Mouse (Mus musculus) MEL (cell line): ENCODE results near the gene Drg1.
"Not testable (repeated sequence)": the region's sequence is repeated elsewhere in the genome, so short reads cannot be mapped to it uniquely, and the experiment has no call there.

Experiments
- BHLHE40 ChIP-seq: IDR thresholded peaks from 2 replicates; pipeline ENCODE4 v1.6.1; 2012; ENCODE audit warnings: low read depth, mild to moderate bottlenecking, inconsistent platforms, low read length, improper control_type of control experiment, borderline replicate concordance
- CHD1 ChIP-seq: IDR thresholded peaks from 2 replicates; pipeline ENCODE4 v1.6.1; 2012; ENCODE audit warnings: low read depth, mild to moderate bottlenecking, inconsistent platforms, low read length, improper control_type of control experiment
- CHD2 ChIP-seq: IDR thresholded peaks from 2 replicates; pipeline ENCODE4 v1.6.1; 2011; ENCODE audit warnings: low read length, improper control_type of control experiment
- CTCF ChIP-seq, 3 experiments: IDR thresholded peaks in 2 of 3; conservative IDR thresholded peaks in 1 of 3; 2 replicates each; pipeline ENCODE4 v1.5.1; 2011 to 2012; ENCODE audit warnings: low read length in 3 of 3, low read depth in 2 of 3, mild to moderate bottlenecking in 2 of 3, improper control_type of control experiment in 1 of 3, inconsistent platforms in 1 of 3, mixed read lengths in 1 of 3, moderate library complexity in 1 of 3; ENCODE audit not compliant: control insufficient read depth in 1 of 3, insufficient read depth in 1 of 3, poor library complexity in 1 of 3, severe bottlenecking in 1 of 3
- EP300 ChIP-seq, 2 experiments: IDR thresholded peaks; 2 replicates each; pipeline ENCODE4 v1.6.1; 2011; ENCODE audit warnings: improper control_type of control experiment in 2 of 2, low read length in 2 of 2, low read depth in 1 of 2, mild to moderate bottlenecking in 1 of 2
- GATA1 ChIP-seq: IDR thresholded peaks from 2 replicates; pipeline ENCODE4 v1.6.1; 2011; ENCODE audit warnings: low read depth, low read length, improper control_type of control experiment
- HCFC1 ChIP-seq: IDR thresholded peaks from 2 replicates; pipeline ENCODE4 v1.6.1; 2012; ENCODE audit warnings: low read depth, mild to moderate bottlenecking, inconsistent platforms, low read length, improper control_type of control experiment, moderate library complexity
- KAT2A ChIP-seq: conservative IDR thresholded peaks from 2 replicates; pipeline ENCODE4 v1.6.1; 2012; ENCODE audit warnings: low read depth, low read length, improper control_type of control experiment, inconsistent platforms
- MAZ ChIP-seq: IDR thresholded peaks from 2 replicates; pipeline ENCODE4 v1.6.1; 2012; ENCODE audit warnings: low read depth, mild to moderate bottlenecking, inconsistent platforms, low read length, improper control_type of control experiment
- POLR2A ChIP-seq, 2 experiments: IDR thresholded peaks; 2 replicates each; pipeline ENCODE4 v1.6.1; 2011 to 2012; ENCODE audit warnings: low read length in 2 of 2, mild to moderate bottlenecking in 2 of 2, control low read depth in 1 of 2, improper control_type of control experiment in 1 of 2, low read depth in 1 of 2, moderate library complexity in 1 of 2; ENCODE audit not compliant: control insufficient read depth in 1 of 2, insufficient read depth in 1 of 2, poor library complexity in 1 of 2
- TBP ChIP-seq: IDR thresholded peaks from 2 replicates; pipeline ENCODE4 v1.8.0; 2011; ENCODE audit warnings: low read depth, low read length, improper control_type of control experiment

GRCm38 (mm10) chr11:3143984-3144383, 122.2 kb downstream of the Drg1 start:
- TF ChIP-seq CTCF (IDR thresholded peaks at IDR 0.05 in 2 of 3, conservative IDR thresholded peaks at IDR 0.05 in 1 of 3; ENCODE audit: control insufficient read depth in 1 of 3, insufficient read depth in 1 of 3, low read depth in 2 of 3, low read length in 3 of 3, poor library complexity in 1 of 3, severe bottlenecking in 1 of 3); HCFC1; TBP; KAT2A; CHD1; BHLHE40; POLR2A (IDR thresholded peaks at IDR 0.05; ENCODE audit: control insufficient read depth in 1 of 2, insufficient read depth in 1 of 2, low read depth in 1 of 2, low read length in 2 of 2, poor library complexity in 1 of 2); CHD2; MAZ: not testable (repeated sequence)
- peak in 1 of 2 experiments; percentile 51; a peak in 2 of 4 replicates for TF ChIP-seq EP300 (IDR thresholded peaks at IDR 0.05; ENCODE audit: low read depth in 1 of 2, low read length in 2 of 2)
- peak; percentile 34; the same call in 1 of the 2 replicates for TF ChIP-seq GATA1
